ENCODE assay signal across 10 mouse cellular contexts in genomic region chr5:30201521-30201920, GRCm38 (mm10). TPM values are rescaled to one million over a fixed set of nuclear protein-coding genes. Genes with fewer than 3 reads are reported as not detected.
DNase-seq lines count a peak whose midpoint lies in the region; ATAC-seq and TF ChIP-seq lines count a peak whose summit lies in the region.
"Had no signal": no experiment of that assay in that cellular context is flagged by ENCODE, and none has a peak within 500 bp of the region (broad histone marks: within the 10 kb centered on the region; RNA-seq: fewer than 3 reads in every experiment).

No protein-coding gene starts in this region.

- no peak overlapping the region for H3K9ac ChIP-seq in hindbrain, embryonic 12.5 days
- no peak overlapping the region for H3K9ac ChIP-seq in MEL (ENCODE audit: control insufficient read depth, low read depth, low read length, poor library complexity, severe bottlenecking)
- no peak overlapping the region for H3K9ac ChIP-seq in hindbrain, postnatal 0 days (replicated peaks; ENCODE audit: low read length)
- H3K9ac ChIP-seq in lung, embryonic 14.5 days = no peak overlapping the region
- H3K9ac ChIP-seq: embryonic facial prominence, embryonic 12.5 days; limb, embryonic 15.5 days had no signal

- no peak overlapping the region for H3K27ac ChIP-seq in hindbrain, embryonic 10.5 days
- H3K27ac ChIP-seq in hindbrain, embryonic 12.5 days = no peak overlapping the region
- H3K27ac ChIP-seq in MEL (ENCODE audit: control insufficient read depth, low read depth, low read length) = no peak overlapping the region
- no peak overlapping the region for H3K27ac ChIP-seq in hindbrain, postnatal 0 days
- H3K27ac ChIP-seq in lung, embryonic 14.5 days (ENCODE audit: low read depth) = no peak overlapping the region
- H3K27ac ChIP-seq: embryonic facial prominence, embryonic 12.5 days; limb, embryonic 15.5 days had no signal

- no peak for ATAC-seq in hindbrain, embryonic 12.5 days (ENCODE audit: low FRiP score)
- peak; percentile 87 for ATAC-seq in hindbrain, postnatal 0 days
- ATAC-seq in lung, embryonic 14.5 days (ENCODE audit: insufficient read depth) = peak; percentile 65; the same call in 1 of the 2 replicates

- H3K4me3 ChIP-seq in hindbrain, embryonic 10.5 days = no peak overlapping the region
- H3K4me3 ChIP-seq in hindbrain, embryonic 12.5 days = no peak overlapping the region
- no peak overlapping the region for H3K4me3 ChIP-seq in MEL (ENCODE audit: control insufficient read depth in 1 of 2, insufficient read depth in 1 of 2, low read depth in 2 of 2, low read length in 2 of 2)
- no peak overlapping the region for H3K4me3 ChIP-seq in hindbrain, postnatal 0 days (ENCODE audit: low read length)
- H3K4me3 ChIP-seq in lung, embryonic 14.5 days (ENCODE audit: low read depth, low read length) = no peak overlapping the region
- H3K4me3 ChIP-seq: embryonic facial prominence, embryonic 12.5 days; limb, embryonic 15.5 days had no signal

- peak; percentile 23 for DNase-seq in hindbrain, embryonic 10.5 days (ENCODE audit: low spot score)
- DNase-seq in MEL (ENCODE audit: low read depth, low spot score) = peak; percentile 81
- peak; percentile 17 to 31 for DNase-seq in cerebellum, postnatal 36 days
- peak; percentile 82 for DNase-seq in hindbrain, postnatal 0 days (ENCODE audit: low spot score)
- DNase-seq in lung, embryonic 14.5 days = peak; percentile 73
- DNase-seq in splenic B cell, adult 2 months (ENCODE audit: low read depth, low spot score) = peak; percentile 27
- DNase-seq in gastrocnemius, adult 8-10 months (ENCODE audit: low spot score in 2 of 2) = no peak

- H3K79me2 ChIP-seq in MEL (ENCODE audit: control insufficient read depth, insufficient read depth, low read length, poor library complexity) = no peaks in the 10 kb centered on the region

- no peaks in the 10 kb centered on the region for H3K36me3 ChIP-seq in hindbrain, embryonic 10.5 days
- H3K36me3 ChIP-seq in hindbrain, embryonic 12.5 days = no peaks in the 10 kb centered on the region
- peaks cover 0 to 7% of the 10 kb centered on the region in 2 experiments; a peak in 2 of 4 replicates for H3K36me3 ChIP-seq in MEL (ENCODE audit: control insufficient read depth in 1 of 2, insufficient read depth in 2 of 2, low read length in 2 of 2)
- no peaks in the 10 kb centered on the region for H3K36me3 ChIP-seq in hindbrain, postnatal 0 days (ENCODE audit: insufficient read depth, low read length)
- no peaks in the 10 kb centered on the region for H3K36me3 ChIP-seq in lung, embryonic 14.5 days (ENCODE audit: insufficient read depth)
- H3K36me3 ChIP-seq in splenic B cell, adult 2 months (ENCODE audit: control insufficient read depth, insufficient read depth, low read length, poor library complexity, severe bottlenecking) = no peaks in the 10 kb centered on the region
- H3K36me3 ChIP-seq: embryonic facial prominence, embryonic 12.5 days; limb, embryonic 15.5 days had no signal

- TF ChIP-seq EP300 in MEL (IDR thresholded peaks at IDR 0.05; ENCODE audit: low read depth in 1 of 2, low read length in 2 of 2) = no peak

- H3K4me1 ChIP-seq in hindbrain, embryonic 10.5 days (replicated peaks) = peaks cover 5% of the 10 kb centered on the region; the same call in 1 of the 2 replicates
- no peaks in the 10 kb centered on the region for H3K4me1 ChIP-seq in hindbrain, embryonic 12.5 days
- H3K4me1 ChIP-seq in MEL (ENCODE audit: control insufficient read depth in 1 of 2, insufficient read depth in 2 of 2, low read length in 2 of 2) = peaks cover 2 to 29% of the 10 kb centered on the region in 2 experiments; a peak in 3 of 4 replicates
- H3K4me1 ChIP-seq in hindbrain, postnatal 0 days (ENCODE audit: insufficient read depth, low read length) = no peaks in the 10 kb centered on the region
- H3K4me1 ChIP-seq in lung, embryonic 14.5 days (ENCODE audit: insufficient read depth) = no peaks in the 10 kb centered on the region
- H3K4me1 ChIP-seq: embryonic facial prominence, embryonic 12.5 days had no signal

- H3K4me2 ChIP-seq in hindbrain, embryonic 12.5 days (replicated peaks) = no peak overlapping the region
- no peak overlapping the region for H3K4me2 ChIP-seq in hindbrain, postnatal 0 days (ENCODE audit: low read depth, low read length)
- H3K4me2 ChIP-seq in lung, embryonic 14.5 days = no peak overlapping the region
- H3K4me2 ChIP-seq: embryonic facial prominence, embryonic 12.5 days; limb, embryonic 15.5 days had no signal

- peak; percentile 78 for TF ChIP-seq RAD21 in MEL (IDR thresholded peaks at IDR 0.05; ENCODE audit: low read depth, low read length)

- H3K27me3 ChIP-seq in hindbrain, embryonic 10.5 days (ENCODE audit: insufficient read depth, poor library complexity, severe bottlenecking) = no peaks in the 10 kb centered on the region
- H3K27me3 ChIP-seq in hindbrain, embryonic 12.5 days = no peaks in the 10 kb centered on the region
- H3K27me3 ChIP-seq in MEL (ENCODE audit: control insufficient read depth in 1 of 2, insufficient read depth in 2 of 2, low read length in 2 of 2) = no peaks in the 10 kb centered on the region
- no peaks in the 10 kb centered on the region for H3K27me3 ChIP-seq in hindbrain, postnatal 0 days (ENCODE audit: insufficient read depth, low read length)
- H3K27me3 ChIP-seq in lung, embryonic 14.5 days (ENCODE audit: insufficient read depth, low read length) = no peaks in the 10 kb centered on the region
- H3K27me3 ChIP-seq in splenic B cell, adult 2 months (ENCODE audit: control insufficient read depth, insufficient read depth, low read length, poor library complexity, severe bottlenecking) = no peaks in the 10 kb centered on the region
- H3K27me3 ChIP-seq: embryonic facial prominence, embryonic 12.5 days; limb, embryonic 15.5 days had no signal

- 50% methylated on average over 5 of the region's 5 CpGs for WGBS in hindbrain, embryonic 10.5 days
- WGBS in hindbrain, embryonic 12.5 days = 55% methylated on average over 5 of the region's 5 CpGs
- WGBS in hindbrain, postnatal 0 days = 40% methylated on average over 5 of the region's 5 CpGs
- WGBS in lung, embryonic 14.5 days = 36% methylated on average over 5 of the region's 5 CpGs

- peak; percentile 61 to 81 (median 63) for TF ChIP-seq CTCF in MEL (IDR thresholded peaks at IDR 0.05 in 2 of 3, conservative IDR thresholded peaks at IDR 0.05 in 1 of 3; ENCODE audit: control insufficient read depth in 1 of 3, insufficient read depth in 1 of 3, low read depth in 2 of 3, low read length in 3 of 3, poor library complexity in 1 of 3, severe bottlenecking in 1 of 3)
- TF ChIP-seq CTCF in hindbrain, postnatal 0 days (IDR thresholded peaks at IDR 0.05; ENCODE audit: low read depth) = peak; percentile 95
- TF ChIP-seq CTCF in lung, embryonic 14.5 days (IDR thresholded peaks at IDR 0.05; ENCODE audit: low read depth) = peak; percentile 83

- no peak for TF ChIP-seq POLR2A in MEL (IDR thresholded peaks at IDR 0.05; ENCODE audit: control insufficient read depth in 1 of 2, insufficient read depth in 1 of 2, low read depth in 1 of 2, low read length in 2 of 2, poor library complexity in 1 of 2)

- no peaks in the 10 kb centered on the region for H3K9me3 ChIP-seq in hindbrain, embryonic 10.5 days
- H3K9me3 ChIP-seq in hindbrain, embryonic 12.5 days (replicated peaks) = no peaks in the 10 kb centered on the region
- no peaks in the 10 kb centered on the region for H3K9me3 ChIP-seq in MEL (replicated peaks; ENCODE audit: insufficient read depth, low read length)
- H3K9me3 ChIP-seq in hindbrain, postnatal 0 days (ENCODE audit: low read length) = no peaks in the 10 kb centered on the region
- no peaks in the 10 kb centered on the region for H3K9me3 ChIP-seq in lung, embryonic 14.5 days (ENCODE audit: low read depth, low read length)
- H3K9me3 ChIP-seq: embryonic facial prominence, embryonic 12.5 days; limb, embryonic 15.5 days had no signal

RNA-seq across cellular contexts. Expression of gene Adgrf3, which starts 4.0 kb away (rescaled TPM):
- not detected in 2 replicates for polyA plus RNA-seq in hindbrain, embryonic 10.5 days (2016; fragmentation: Nextera tagmentation; extraction: Ambion mirVana)
- polyA plus RNA-seq in hindbrain, embryonic 12.5 days (2016; fragmentation: Nextera tagmentation; extraction: Ambion mirVana) = not detected in 2 replicates
- total RNA-seq in MEL (2012; rRNA removed) = 1.2 and 1.7 TPM in 2 replicates
- polyA plus RNA-seq in MEL (2012; ENCODE audit: insufficient read depth in 1 of 2, insufficient read length in 2 of 2, low read depth in 1 of 2, low replicate concordance in 2 of 2, missing spikeins in 1 of 2) = 1 to 10 TPM in 1 of 2 experiments, not detected in 1; 2.7 TPM
- 0.37 TPM in 1 of 2 replicates, not detected in the other for total RNA-seq in hindbrain, postnatal 0 days (2014; rRNA removed)
- polyA plus RNA-seq in hindbrain, postnatal 0 days (2015; fragmentation: Nextera tagmentation; extraction: Ambion mirVana) = not detected in 2 replicates
- polyA plus RNA-seq in lung, embryonic 14.5 days (2014; fragmentation: Nextera tagmentation; extraction: Ambion mirVana) = 0.11 and 0.20 TPM in 2 replicates
- total RNA-seq in gastrocnemius, adult 8-10 months (2022) = not detected

RNA-seq across cellular contexts. Expression of gene Selenoi, which starts 30.9 kb away (rescaled TPM):
- polyA plus RNA-seq in hindbrain, embryonic 10.5 days (2016; fragmentation: Nextera tagmentation; extraction: Ambion mirVana) = 17.3 and 17.9 TPM in 2 replicates
- 22.8 and 23.3 TPM in 2 replicates for polyA plus RNA-seq in hindbrain, embryonic 12.5 days (2016; fragmentation: Nextera tagmentation; extraction: Ambion mirVana)
- total RNA-seq in MEL (2012; rRNA removed) = 76.3 and 88.0 TPM in 2 replicates
- 100 to 1,000 TPM in 1 of 2 experiments, 10 to 100 TPM in 1; 43.4 to 101 TPM for polyA plus RNA-seq in MEL (2012; ENCODE audit: insufficient read depth in 1 of 2, insufficient read length in 2 of 2, low read depth in 1 of 2, low replicate concordance in 2 of 2, missing spikeins in 1 of 2)
- 99.5 and 108 TPM in 2 replicates for total RNA-seq in hindbrain, postnatal 0 days (2014; rRNA removed)
- polyA plus RNA-seq in hindbrain, postnatal 0 days (2015; fragmentation: Nextera tagmentation; extraction: Ambion mirVana) = 20.7 and 23.1 TPM in 2 replicates
- polyA plus RNA-seq in lung, embryonic 14.5 days (2014; fragmentation: Nextera tagmentation; extraction: Ambion mirVana) = 18.9 and 19.2 TPM in 2 replicates
- total RNA-seq in gastrocnemius, adult 8-10 months (2022) = 10 to 100 TPM in 1 of 4 experiments, 1 to 10 TPM in 3; 7.4 to 10.8 (median 8.6) TPM

RNA-seq across cellular contexts. Expression of gene Hadhb, which starts 46.5 kb away (rescaled TPM):
- polyA plus RNA-seq in hindbrain, embryonic 10.5 days (2016; fragmentation: Nextera tagmentation; extraction: Ambion mirVana) = 93.0 and 100 TPM in 2 replicates
- 84.8 and 87.7 TPM in 2 replicates for polyA plus RNA-seq in hindbrain, embryonic 12.5 days (2016; fragmentation: Nextera tagmentation; extraction: Ambion mirVana)
- total RNA-seq in MEL (2012; rRNA removed) = 162 and 173 TPM in 2 replicates
- 100 to 1,000 TPM in 1 of 2 experiments, 10 to 100 TPM in 1; 33.0 to 161 TPM for polyA plus RNA-seq in MEL (2012; ENCODE audit: insufficient read depth in 1 of 2, insufficient read length in 2 of 2, low read depth in 1 of 2, low replicate concordance in 2 of 2, missing spikeins in 1 of 2)
- 56.8 and 68.3 TPM in 2 replicates for total RNA-seq in hindbrain, postnatal 0 days (2014; rRNA removed)
- polyA plus RNA-seq in hindbrain, postnatal 0 days (2015; fragmentation: Nextera tagmentation; extraction: Ambion mirVana) = 59.9 and 67.5 TPM in 2 replicates
- 124 and 128 TPM in 2 replicates for polyA plus RNA-seq in lung, embryonic 14.5 days (2014; fragmentation: Nextera tagmentation; extraction: Ambion mirVana)
- 100 to 1,000 TPM; 363 to 499 (median 389) TPM for total RNA-seq in gastrocnemius, adult 8-10 months (2022)

RNA-seq across cellular contexts. Expression of gene Hadha, which starts 46.6 kb away (rescaled TPM):
- polyA plus RNA-seq in hindbrain, embryonic 10.5 days (2016; fragmentation: Nextera tagmentation; extraction: Ambion mirVana) = 93.9 and 94.9 TPM in 2 replicates
- polyA plus RNA-seq in hindbrain, embryonic 12.5 days (2016; fragmentation: Nextera tagmentation; extraction: Ambion mirVana) = 106 and 108 TPM in 2 replicates
- 120 and 121 TPM in 2 replicates for total RNA-seq in MEL (2012; rRNA removed)
- polyA plus RNA-seq in MEL (2012; ENCODE audit: insufficient read depth in 1 of 2, insufficient read length in 2 of 2, low read depth in 1 of 2, low replicate concordance in 2 of 2, missing spikeins in 1 of 2) = 100 to 1,000 TPM; 107 to 271 TPM
- 50.1 and 50.4 TPM in 2 replicates for total RNA-seq in hindbrain, postnatal 0 days (2014; rRNA removed)
- 68.0 and 79.1 TPM in 2 replicates for polyA plus RNA-seq in hindbrain, postnatal 0 days (2015; fragmentation: Nextera tagmentation; extraction: Ambion mirVana)
- 118 and 124 TPM in 2 replicates for polyA plus RNA-seq in lung, embryonic 14.5 days (2014; fragmentation: Nextera tagmentation; extraction: Ambion mirVana)
- 100 to 1,000 TPM; 282 to 349 (median 303) TPM for total RNA-seq in gastrocnemius, adult 8-10 months (2022)

Comparison
In these comparisons a context has a peak if more than half of its experiments do, and no peak if none do; other contexts are left out.
1. DNase-seq: peak in hindbrain, embryonic 10.5 days (single experiment), MEL (single experiment), cerebellum, postnatal 36 days (2 of 2), hindbrain, postnatal 0 days (single experiment), lung, embryonic 14.5 days (single experiment) and splenic B cell, adult 2 months (single experiment); none in gastrocnemius, adult 8-10 months (0 of 2).
2. Peak in every context shown above with its lines, with median percentiles within 50 percentile points of each other: CTCF ChIP-seq.